Mouse (Mus musculus) mouse embryonic stem cell (cell line): Measurements from ENCODE around the gene Tnfaip8l1.

Source experiments
- in situ Hi-C, 2 experiments: fragments of 300-500 bp; cut with MboI; formaldehyde crosslinking; loops; 1 replicate in 1 of 2; 3 replicates in 1 of 2; pipeline ENCODE4 v1.14.3; 2019 to 2020; ENCODE audit warnings: low sequenced_read_pairs in 2 of 2, low pct_unique_long_range_greater_than_20kb in 1 of 2, mixed read lengths in 1 of 2; ENCODE audit not compliant: unreplicated experiment in 1 of 2

Gene Tnfaip8l1

GRCm38 (mm10) chr17:56134463-56134971 lies 27.8 kb upstream of the Tnfaip8l1 start:
- in situ Hi-C loops: no loop called here

- in situ Hi-C loops: no loop called here
Observed at GRCm38 (mm10) chr17:56136558-56136957, 25.7 kb upstream of the Tnfaip8l1 start.

- in situ Hi-C loops: no loop called here
Observed at GRCm38 (mm10) chr17:56137839-56138613, 24.3 kb upstream of the Tnfaip8l1 start.

- in situ Hi-C loops: no loop called here
Observed at GRCm38 (mm10) chr17:56139355-56139754, 22.9 kb upstream of the Tnfaip8l1 start.

- in situ Hi-C loops: no loop called here
Observed at GRCm38 (mm10) chr17:56139858-56140595, 22.2 kb upstream of the Tnfaip8l1 start, which contains the start of gene Sema6b. TSS of gene Sema6b (minus strand) at chr17:56140343.

- in situ Hi-C loops: no loop called here
Observed at GRCm38 (mm10) chr17:56141702-56142605, 20.3 kb upstream of the Tnfaip8l1 start.

- in situ Hi-C loops: no loop called here
Observed at GRCm38 (mm10) chr17:56144546-56144945, 17.7 kb upstream of the Tnfaip8l1 start.

GRCm38 (mm10) chr17:56146131-56146530 lies 16.1 kb upstream of the Tnfaip8l1 start:
- in situ Hi-C loops: no loop called here

- in situ Hi-C loops: no loop called here
Observed at GRCm38 (mm10) chr17:56147420-56147819, 14.9 kb upstream of the Tnfaip8l1 start.

- in situ Hi-C loops: no loop called here
Observed at GRCm38 (mm10) chr17:56148280-56148679, 14.0 kb upstream of the Tnfaip8l1 start.

GRCm38 (mm10) chr17:56148790-56149618 lies 13.3 kb upstream of the Tnfaip8l1 start:
- in situ Hi-C loops: no loop called here

- in situ Hi-C loops: no loop called here
Observed at GRCm38 (mm10) chr17:56149897-56150296, 12.4 kb upstream of the Tnfaip8l1 start.

- in situ Hi-C loops: no loop called here
Observed at GRCm38 (mm10) chr17:56153643-56154042, 8.6 kb upstream of the Tnfaip8l1 start.

GRCm38 (mm10) chr17:56159729-56160128 lies 2.5 kb upstream of the Tnfaip8l1 start:
- in situ Hi-C loops: no loop called here

- in situ Hi-C loops: no loop called here
Observed at GRCm38 (mm10) chr17:56163523-56164102, 1.3 kb downstream of the Tnfaip8l1 start.

GRCm38 (mm10) chr17:56164510-56164909 lies 2.2 kb downstream of the Tnfaip8l1 start:
- in situ Hi-C loops: no loop called here

GRCm38 (mm10) chr17:56165671-56166070 lies 3.4 kb downstream of the Tnfaip8l1 start:
- in situ Hi-C loops: no loop called here
